Mouse (Mus musculus) Patski (cell line): ENCODE measurements at regions not wholly inside any gene's neighbourhood (a gene's known extent, or its start where the extent isn't known, plus 50 kb on each side); places are given as distances from the start of the nearest gene placed in this dataset.
"Not testable (repeated sequence)": the region's sequence is repeated elsewhere in the genome, so short reads cannot be mapped to it uniquely, and the experiment has no call there.

Source experiments
- ATAC-seq: fragments of 100-300 bp; one replicate; pipeline ENCODE4 v1.8.0; 2021
- CTCF ChIA-PET: fragments of 350-600 bp; sonication (Branson Sonifier 250); formaldehyde crosslinking; loops from one replicate; lab custom pipeline; 2022; ENCODE audit warnings: inconsistent platforms; lab: Charles Lee
- POLR2A ChIA-PET: fragments of 350-600 bp; sonication (Branson Sonifier 250); formaldehyde crosslinking; loops from one replicate; lab custom pipeline; 2022; ENCODE audit warnings: antibody characterized with exemption, inconsistent platforms; lab: Charles Lee
- DNase-seq: peaks from one replicate; pipeline ENCODE4 v3.0.0-alpha.2; 2011; ENCODE audit warnings: low read depth, low spot score
- H3K27me3 ChIP-seq: fragments of 371-371 bp; one replicate; pipeline ENCODE4 v1.5.1; 2021
- CTCF ChIP-seq: fragments of 100-300 bp; IDR thresholded peaks from one replicate; pipeline ENCODE4 v1.5.1; 2021
- in situ Hi-C: fragments of 300-500 bp; cut with MboI; formaldehyde crosslinking; loops from 3 replicates; pipeline ENCODE4 v1.11.1; 2018; ENCODE audit warnings: low pct_unique_long_range_greater_than_20kb, mixed read lengths

GRCm38 (mm10) chr10:50370611-50371010 is 221.9 kb upstream of the Ascc3 start:
- peak; percentile 31 for TF ChIP-seq CTCF
- in situ Hi-C loops = no loop called here
- CTCF ChIA-PET = no interaction called here
- DNase-seq = no peak
- no peak for ATAC-seq
- POLR2A ChIA-PET = no interaction called here
- H3K27me3 ChIP-seq = no peaks in the 10 kb centered on the region

GRCm38 (mm10) chr10:50392617-50393016 is 199.9 kb upstream of the Ascc3 start:
- ATAC-seq, DNase-seq, in situ Hi-C loops, H3K27me3 ChIP-seq, CTCF ChIA-PET, POLR2A ChIA-PET: not testable (repeated sequence)
